Mouse (Mus musculus): ENCODE results near the gene Rpl10a. TPM values are rescaled to one million over a fixed set of nuclear protein-coding genes. Genes with fewer than 3 reads are reported as not detected.

The Rpl10a gene
- polyA plus RNA-seq, 1 experiment from 2014 or later, result 341 TPM

- Histone ChIP-seq H3K27ac (no peak overlapping the region), H3K4me2 (replicated peaks) (no peak overlapping the region), H3K9ac (no peak overlapping the region), H3K27me3 (replicated peaks) (no peaks in the 10 kb centered on the region), H3K9me3 (no peaks in the 10 kb centered on the region), H3K4me1 (peaks cover 28% of the 10 kb centered on the region), H3K4me3 (no peak overlapping the region), H3K36me3 (no peaks in the 10 kb centered on the region; the same call in 1 of the 2 replicates)
- ATAC-seq (ENCODE audit: low FRiP score, low read depth), result no peak
- WGBS, result 86% methylated on average over 11 of the region's 11 CpGs
Measured at GRCm38 (mm10) chr17:28290671-28291070, 37.6 kb upstream of the Rpl10a start.

DNA sequence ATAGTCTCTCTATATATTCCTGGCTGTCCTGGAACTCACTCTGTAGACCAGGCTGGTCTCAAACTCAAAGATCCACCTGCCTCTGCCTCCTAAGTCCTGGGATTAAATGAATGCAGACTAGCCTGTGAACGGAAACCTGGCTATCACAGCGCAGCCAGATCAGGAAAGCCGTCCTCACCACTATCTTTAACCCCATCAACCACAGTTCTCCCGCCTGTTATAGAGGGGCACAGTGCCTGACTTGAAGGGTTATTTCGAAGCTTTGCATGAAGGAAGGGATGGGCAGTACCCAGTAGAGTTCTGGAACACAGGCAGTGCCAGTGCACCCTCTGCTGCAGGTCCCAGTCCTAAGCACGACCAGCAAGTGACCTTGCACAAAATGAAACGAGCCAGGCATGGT, 36.9 kb upstream of the Rpl10a start:
- H3K27ac ChIP-seq, result no peak overlapping the region
- 92% methylated on average over 7 of the region's 7 CpGs for WGBS

GRCm38 (mm10) chr17:28293716-28294115, 34.6 kb upstream of the Rpl10a start:
- Histone ChIP-seq H3K27ac (no peak overlapping the region), H3K27me3 (replicated peaks) (no peaks in the 10 kb centered on the region), H3K9me3 (no peaks in the 10 kb centered on the region), H3K4me3 (no peak overlapping the region), H3K4me2 (replicated peaks) (no peak overlapping the region), H3K4me1 (peaks cover 7% of the 10 kb centered on the region), H3K36me3 (peaks cover 3% of the 10 kb centered on the region), H3K9ac (no peak overlapping the region)
- 86% methylated on average over 4 of the region's 4 CpGs for WGBS
- no peak for ATAC-seq (ENCODE audit: low FRiP score, low read depth)

More for the DNA sequence above, 36.9 kb upstream of the Rpl10a start:
- H3K4me1 ChIP-seq, result peaks cover 21% of the 10 kb centered on the region
- no peaks in the 10 kb centered on the region; the same call in 1 of the 2 replicates for H3K36me3 ChIP-seq
- no peak overlapping the region for H3K4me2 ChIP-seq (replicated peaks)
- H3K9me3 ChIP-seq, result no peaks in the 10 kb centered on the region
- no peak for ATAC-seq (ENCODE audit: low FRiP score, low read depth)
- no peak overlapping the region for H3K4me3 ChIP-seq
- H3K9ac ChIP-seq, result no peak overlapping the region
- H3K27me3 ChIP-seq (replicated peaks), result no peaks in the 10 kb centered on the region

DNA sequence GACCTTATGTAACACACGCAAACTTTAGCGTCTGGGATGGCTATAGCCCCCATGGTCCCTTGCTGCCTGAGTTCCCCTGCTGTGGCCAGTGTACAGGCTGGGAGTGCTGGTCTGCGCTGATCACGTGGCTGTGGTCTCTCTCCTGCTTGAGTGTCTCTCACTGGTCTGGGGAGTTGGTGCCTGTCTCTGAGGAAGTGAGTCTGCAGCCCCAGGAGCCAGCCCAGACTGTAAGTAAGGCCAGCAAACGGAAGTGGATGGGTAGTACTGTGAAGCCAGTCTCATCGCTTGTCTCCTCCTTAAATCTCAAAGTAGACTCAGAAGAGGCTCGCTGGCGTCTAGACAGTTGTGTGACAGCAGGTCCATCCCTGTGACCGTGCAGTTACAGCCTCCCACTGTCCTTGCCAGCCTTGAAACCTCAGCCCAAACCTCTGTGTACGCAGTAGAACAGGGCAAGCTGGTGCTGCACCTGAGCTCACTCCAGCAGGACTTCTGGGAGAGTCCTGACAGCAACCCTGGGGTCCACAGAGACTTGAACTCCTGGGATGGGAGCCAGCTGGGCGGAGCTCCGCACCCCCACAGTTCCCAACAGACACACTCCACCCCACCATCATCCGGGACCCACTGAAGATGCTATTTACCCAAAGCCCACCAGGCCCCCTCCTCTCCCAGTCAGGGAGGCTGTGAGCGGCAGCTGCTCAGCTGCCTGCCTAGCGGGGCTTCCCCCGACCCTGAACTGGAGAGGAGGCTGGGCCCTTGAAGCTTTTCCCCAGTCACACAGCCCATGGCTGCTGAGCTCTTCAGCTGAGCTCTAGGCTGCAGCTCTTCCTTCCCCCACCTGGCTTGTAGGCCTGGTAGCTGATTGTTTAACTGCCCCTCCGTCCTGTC, 33.6 kb upstream of the Rpl10a start:
- H3K27ac ChIP-seq, result 0 out of 2 replicates have a peak overlapping the region, but pooled peaks have one; percentile 23
- H3K27me3 ChIP-seq (replicated peaks), result no peaks in the 10 kb centered on the region
- H3K4me3 ChIP-seq, result no peak overlapping the region
- peaks cover 13% of the 10 kb centered on the region for H3K4me1 ChIP-seq
- no peak overlapping the region for H3K4me2 ChIP-seq (replicated peaks)
- ATAC-seq (ENCODE audit: low FRiP score, low read depth), result no peak
- WGBS, result 63% methylated on average over 17 of the region's 17 CpGs
- peaks cover 6% of the 10 kb centered on the region for H3K36me3 ChIP-seq
- H3K9me3 ChIP-seq, result no peaks in the 10 kb centered on the region
- H3K9ac ChIP-seq, result no peak overlapping the region

DNA sequence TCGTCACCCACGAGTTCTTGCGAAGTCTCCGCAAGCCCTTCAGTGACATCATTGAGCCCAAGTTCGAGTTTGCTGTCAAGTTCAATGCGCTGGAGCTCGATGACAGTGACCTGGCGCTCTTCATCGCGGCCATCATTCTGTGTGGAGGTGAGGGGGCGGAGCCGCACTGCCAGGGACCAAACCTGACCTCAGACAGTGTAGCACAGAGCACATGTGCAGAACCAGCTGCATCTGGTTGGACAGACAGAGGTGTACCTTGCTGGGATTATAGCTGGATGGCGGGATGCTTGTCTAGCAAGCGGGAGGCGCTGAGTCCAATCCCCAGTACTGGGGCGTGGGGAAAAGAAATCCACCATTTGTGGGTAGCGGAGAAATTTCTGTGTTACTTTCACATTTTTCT, 29.4 kb upstream of the Rpl10a start:
- Histone ChIP-seq H3K27ac (no peak overlapping the region), H3K9ac (no peak overlapping the region), H3K36me3 (peaks cover 6% of the 10 kb centered on the region; the same call in 1 of the 2 replicates), H3K9me3 (no peaks in the 10 kb centered on the region), H3K4me1 (peaks cover 26% of the 10 kb centered on the region), H3K4me3 (no peak overlapping the region), H3K4me2 (replicated peaks) (no peak overlapping the region), H3K27me3 (replicated peaks) (no peaks in the 10 kb centered on the region)
- WGBS, result 95% methylated on average over 17 of the region's 17 CpGs
- no peak for ATAC-seq (ENCODE audit: low FRiP score, low read depth)

- 43% methylated on average over 10 of the region's 11 CpGs for WGBS
- H3K4me2 ChIP-seq (replicated peaks), result no peak overlapping the region
- peaks cover 6% of the 10 kb centered on the region; the same call in 1 of the 2 replicates for H3K36me3 ChIP-seq
- H3K9ac ChIP-seq, result no peak overlapping the region
- ATAC-seq (ENCODE audit: low FRiP score, low read depth), result no peak
- no peaks in the 10 kb centered on the region for H3K9me3 ChIP-seq
- peaks cover 21% of the 10 kb centered on the region for H3K4me1 ChIP-seq
- H3K27ac ChIP-seq, result no peak overlapping the region
- H3K27me3 ChIP-seq (replicated peaks), result no peaks in the 10 kb centered on the region
- no peak overlapping the region for H3K4me3 ChIP-seq
Measured at GRCm38 (mm10) chr17:28299669-28300320, 28.5 kb upstream of the Rpl10a start.

- ATAC-seq (ENCODE audit: low FRiP score, low read depth), result no peak
- Histone ChIP-seq H3K9ac (0 out of 2 replicates have a peak overlapping the region, but pooled peaks have one; percentile 13), H3K36me3 (peaks cover 6% of the 10 kb centered on the region; the same call in 1 of the 2 replicates), H3K4me2 (replicated peaks) (no peak overlapping the region), H3K9me3 (no peaks in the 10 kb centered on the region), H3K4me1 (peaks cover 18% of the 10 kb centered on the region), H3K27me3 (replicated peaks) (no peaks in the 10 kb centered on the region), H3K4me3 (no peak overlapping the region), H3K27ac (no peak overlapping the region)
- 39% methylated on average over 9 of the region's 9 CpGs for WGBS
Measured at GRCm38 (mm10) chr17:28300323-28300722, 27.9 kb upstream of the Rpl10a start.

- ATAC-seq (ENCODE audit: low FRiP score, low read depth), result no peak
- H3K9ac ChIP-seq, result 0 out of 2 replicates have a peak overlapping the region, but pooled peaks have one; percentile 13
Measured at GRCm38 (mm10) chr17:28300850-28301249, 27.4 kb upstream of the Rpl10a start.

GRCm38 (mm10) chr17:28305172-28305571, 23.1 kb upstream of the Rpl10a start:
- Histone ChIP-seq H3K4me1 (peaks cover 13% of the 10 kb centered on the region), H3K4me3 (no peak overlapping the region), H3K9me3 (no peaks in the 10 kb centered on the region), H3K36me3 (no peaks in the 10 kb centered on the region), H3K27ac (no peak overlapping the region), H3K4me2 (replicated peaks) (no peak overlapping the region), H3K27me3 (replicated peaks) (no peaks in the 10 kb centered on the region), H3K9ac (no peak overlapping the region)
- WGBS, result 55% methylated on average over 10 of the region's 10 CpGs
- no peak for ATAC-seq (ENCODE audit: low FRiP score, low read depth)

More at GRCm38 (mm10) chr17:28300850-28301249, 27.4 kb upstream of the Rpl10a start:
- H3K27ac ChIP-seq, result no peak overlapping the region
- H3K4me3 ChIP-seq, result no peak overlapping the region
- peaks cover 6% of the 10 kb centered on the region; the same call in 1 of the 2 replicates for H3K36me3 ChIP-seq
- peaks cover 18% of the 10 kb centered on the region for H3K4me1 ChIP-seq
- H3K4me2 ChIP-seq (replicated peaks), result no peak overlapping the region
- no peaks in the 10 kb centered on the region for H3K27me3 ChIP-seq (replicated peaks)
- H3K9me3 ChIP-seq, result no peaks in the 10 kb centered on the region
- WGBS, result 69% methylated on average over 3 of the region's 3 CpGs

- WGBS, result 19% methylated on average over 18 of the region's 18 CpGs
- Histone ChIP-seq H3K9me3 (no peaks in the 10 kb centered on the region), H3K9ac (no peak overlapping the region), H3K4me1 (peaks cover 5% of the 10 kb centered on the region; the same call in 1 of the 2 replicates), H3K4me2 (replicated peaks) (no peak overlapping the region), H3K27ac (no peak overlapping the region), H3K4me3 (no peak overlapping the region), H3K36me3 (no peaks in the 10 kb centered on the region), H3K27me3 (replicated peaks) (no peaks in the 10 kb centered on the region)
- no peak for ATAC-seq (ENCODE audit: low FRiP score, low read depth)
Measured at GRCm38 (mm10) chr17:28308297-28309195, 19.7 kb upstream of the Rpl10a start.

GRCm38 (mm10) chr17:28310831-28311230, 17.4 kb upstream of the Rpl10a start:
- Histone ChIP-seq H3K27ac (no peak overlapping the region), H3K9ac (no peak overlapping the region), H3K4me3 (no peak overlapping the region), H3K9me3 (no peaks in the 10 kb centered on the region), H3K4me2 (replicated peaks) (no peak overlapping the region), H3K4me1 (peaks cover 15% of the 10 kb centered on the region), H3K27me3 (replicated peaks) (no peaks in the 10 kb centered on the region), H3K36me3 (peaks cover under 1% of the 10 kb centered on the region)
- whole genome bisulfite sequencing, result 81% methylated on average over 3 of the region's 3 CpGs
- ATAC-seq (ENCODE audit: low FRiP score, low read depth), result no peak

Measured in neural tube, embryonic 12.5 days (tissue).